Mouse (Mus musculus): ENCODE measurements around the gene Rab20. TPM values are rescaled to one million over a fixed set of nuclear protein-coding genes. Genes with fewer than 3 reads are reported as not detected.

Rab20 gene
- polyA plus RNA-seq, 1 experiment from 2014 or later: 3.1 TPM

GRCm38 (mm10) chr8:11465619-11466018 is 12.9 kb downstream of the Rab20 start:
- H3K9me3 ChIP-seq (replicated peaks): no peaks in the 10 kb centered on the region
- DNase-seq (no peak), ATAC-seq (ENCODE audit: low read depth) (no peak)
- H3K4me3 ChIP-seq (replicated peaks): no peak overlapping the region
- no peaks in the 10 kb centered on the region for H3K36me3 ChIP-seq
- no peak overlapping the region for H3K27ac ChIP-seq
- 69% methylated on average over 4 of the region's 4 CpGs for WGBS (ENCODE audit: insufficient replicate concordance)
- H3K4me2 ChIP-seq: no peak overlapping the region
- 0 out of 2 replicates have a peak, but pooled peaks cover 3% of the 10 kb centered on the region for H3K27me3 ChIP-seq
- H3K4me1 ChIP-seq (replicated peaks): peaks cover 14% of the 10 kb centered on the region; the same call in 1 of the 2 replicates
- no peak overlapping the region for H3K9ac ChIP-seq

- no peak overlapping the region for H3K4me2 ChIP-seq
- H3K27ac ChIP-seq: no peak overlapping the region
- no peak overlapping the region for H3K4me3 ChIP-seq (replicated peaks)
- H3K4me1 ChIP-seq (replicated peaks): peaks cover 14% of the 10 kb centered on the region; the same call in 1 of the 2 replicates
- ATAC-seq (ENCODE audit: low read depth) (no peak), DNase-seq (no peak)
- WGBS (ENCODE audit: insufficient replicate concordance): 36% methylated on average over 3 of the region's 3 CpGs
- no peaks in the 10 kb centered on the region for H3K36me3 ChIP-seq
- no peak overlapping the region for H3K9ac ChIP-seq
- no peaks in the 10 kb centered on the region for H3K9me3 ChIP-seq (replicated peaks)
- 0 out of 2 replicates have a peak, but pooled peaks cover 2% of the 10 kb centered on the region for H3K27me3 ChIP-seq
These were observed 13.9 kb downstream of the Rab20 start for GRCm38 (mm10) chr8:11464707-11464964.

GRCm38 (mm10) chr8:11463889-11464706 is 14.4 kb downstream of the Rab20 start:
- Histone ChIP-seq H3K4me2 (no peak overlapping the region), H3K4me3 (replicated peaks) (no peak overlapping the region), H3K27ac (no peak overlapping the region), H3K9me3 (replicated peaks) (no peaks in the 10 kb centered on the region), H3K4me1 (replicated peaks) (peaks cover 14% of the 10 kb centered on the region; the same call in 1 of the 2 replicates), H3K36me3 (no peaks in the 10 kb centered on the region), H3K27me3 (no peaks in the 10 kb centered on the region), H3K9ac (no peak overlapping the region)
- DNase-seq (no peak), ATAC-seq (ENCODE audit: low read depth) (0 out of 2 replicates have a peak, but pooled peaks have one; percentile 29)
- 28% methylated on average over 12 of the region's 12 CpGs for WGBS (ENCODE audit: insufficient replicate concordance)

GRCm38 (mm10) chr8:11463541-11463888 is 15.0 kb downstream of the Rab20 start:
- no peak overlapping the region for H3K4me3 ChIP-seq (replicated peaks)

GRCm38 (mm10) chr8:11462641-11463040 is 15.9 kb downstream of the Rab20 start:
- no peak overlapping the region for H3K9ac ChIP-seq
- H3K27ac ChIP-seq: no peak overlapping the region
- ATAC-seq (ENCODE audit: low read depth) (no peak), DNase-seq (no peak)
- H3K4me3 ChIP-seq (replicated peaks): no peak overlapping the region
- H3K4me2 ChIP-seq: no peak overlapping the region
- H3K4me1 ChIP-seq (replicated peaks): peaks cover 23% of the 10 kb centered on the region
- WGBS (ENCODE audit: insufficient replicate concordance): 64% methylated on average over 4 of the region's 4 CpGs
- H3K9me3 ChIP-seq (replicated peaks): no peaks in the 10 kb centered on the region
- H3K36me3 ChIP-seq: no peaks in the 10 kb centered on the region
- H3K27me3 ChIP-seq: no peaks in the 10 kb centered on the region

More at GRCm38 (mm10) chr8:11463541-11463888, 15.0 kb downstream of the Rab20 start:
- ATAC-seq (ENCODE audit: low read depth) (no peak), DNase-seq (no peak)
- no peak overlapping the region for H3K9ac ChIP-seq
- H3K4me2 ChIP-seq: no peak overlapping the region
- peaks cover 14% of the 10 kb centered on the region; the same call in 1 of the 2 replicates for H3K4me1 ChIP-seq (replicated peaks)
- 50% methylated on average over 2 of the region's 2 CpGs for WGBS (ENCODE audit: insufficient replicate concordance)
- no peaks in the 10 kb centered on the region for H3K9me3 ChIP-seq (replicated peaks)
- no peaks in the 10 kb centered on the region for H3K27me3 ChIP-seq
- no peaks in the 10 kb centered on the region for H3K36me3 ChIP-seq
- H3K27ac ChIP-seq: no peak overlapping the region

- Histone ChIP-seq H3K9ac (no peak overlapping the region), H3K4me3 (replicated peaks) (no peak overlapping the region), H3K27ac (no peak overlapping the region), H3K9me3 (replicated peaks) (no peaks in the 10 kb centered on the region), H3K36me3 (no peaks in the 10 kb centered on the region), H3K4me2 (no peak overlapping the region), H3K4me1 (replicated peaks) (peaks cover 27% of the 10 kb centered on the region), H3K27me3 (no peaks in the 10 kb centered on the region)
- no peak for DNase-seq
- no peak for ATAC-seq (ENCODE audit: low read depth)
- 50% methylated on average over 2 of the region's 2 CpGs for WGBS (ENCODE audit: insufficient replicate concordance)
These were observed 16.7 kb downstream of the Rab20 start for GRCm38 (mm10) chr8:11461847-11462246.

GRCm38 (mm10) chr8:11460934-11461333 is 17.6 kb downstream of the Rab20 start:
- Histone ChIP-seq H3K27me3 (no peaks in the 10 kb centered on the region), H3K4me3 (replicated peaks) (no peak overlapping the region), H3K9ac (no peak overlapping the region), H3K4me2 (no peak overlapping the region), H3K4me1 (replicated peaks) (peaks cover 27% of the 10 kb centered on the region), H3K27ac (no peak overlapping the region), H3K36me3 (no peaks in the 10 kb centered on the region), H3K9me3 (replicated peaks) (no peaks in the 10 kb centered on the region)
- WGBS (ENCODE audit: insufficient replicate concordance): 46% methylated on average over 2 of the region's 2 CpGs
- ATAC-seq (ENCODE audit: low read depth) (no peak), DNase-seq (no peak)

GRCm38 (mm10) chr8:11459016-11459415 is 19.5 kb downstream of the Rab20 start:
- 52% methylated on average over 5 of the region's 5 CpGs for WGBS (ENCODE audit: insufficient replicate concordance)
- Histone ChIP-seq H3K27ac (peak overlapping the region; percentile 40), H3K9me3 (replicated peaks) (no peaks in the 10 kb centered on the region), H3K4me2 (peak overlapping the region; percentile 13; the same call in 1 of the 2 replicates), H3K36me3 (no peaks in the 10 kb centered on the region), H3K9ac (no peak overlapping the region), H3K27me3 (no peaks in the 10 kb centered on the region), H3K4me1 (replicated peaks) (peaks cover 24% of the 10 kb centered on the region), H3K4me3 (replicated peaks) (no peak overlapping the region)
- DNase-seq (no peak), ATAC-seq (ENCODE audit: low read depth) (peak; percentile 41; the same call in 1 of the 2 replicates)

- peaks cover 24% of the 10 kb centered on the region for H3K4me1 ChIP-seq (replicated peaks)
- DNase-seq: no peak
- H3K4me2 ChIP-seq: peak overlapping the region; percentile 13
- 0 out of 2 replicates have a peak, but pooled peaks cover 4% of the 10 kb centered on the region for H3K27me3 ChIP-seq
- peak; percentile 68 for ATAC-seq (ENCODE audit: low read depth)
- peak overlapping the region; percentile 66 for H3K27ac ChIP-seq
- H3K9me3 ChIP-seq (replicated peaks): no peaks in the 10 kb centered on the region
- no peak overlapping the region for H3K9ac ChIP-seq
- H3K36me3 ChIP-seq: no peaks in the 10 kb centered on the region
- 24% methylated on average over 12 of the region's 12 CpGs for WGBS (ENCODE audit: insufficient replicate concordance)
- H3K4me3 ChIP-seq (replicated peaks): no peak overlapping the region
These were observed 20.3 kb downstream of the Rab20 start for GRCm38 (mm10) chr8:11457981-11458836.

GRCm38 (mm10) chr8:11457278-11457677 is 21.2 kb downstream of the Rab20 start:
- ATAC-seq (ENCODE audit: low read depth) (no peak), DNase-seq (no peak)
- H3K4me2 ChIP-seq: no peak overlapping the region
- H3K4me3 ChIP-seq (replicated peaks): no peak overlapping the region
- no peaks in the 10 kb centered on the region for H3K9me3 ChIP-seq (replicated peaks)
- no peak overlapping the region for H3K27ac ChIP-seq
- H3K4me1 ChIP-seq (replicated peaks): peaks cover 27% of the 10 kb centered on the region
- H3K27me3 ChIP-seq: 0 out of 2 replicates have a peak, but pooled peaks cover 4% of the 10 kb centered on the region
- H3K9ac ChIP-seq: no peak overlapping the region
- no peaks in the 10 kb centered on the region for H3K36me3 ChIP-seq
- 56% methylated on average over 3 of the region's 3 CpGs for WGBS (ENCODE audit: insufficient replicate concordance)

- Histone ChIP-seq H3K27ac (no peak overlapping the region), H3K4me3 (replicated peaks) (no peak overlapping the region), H3K4me1 (replicated peaks) (peaks cover 27% of the 10 kb centered on the region), H3K4me2 (no peak overlapping the region), H3K9me3 (replicated peaks) (no peaks in the 10 kb centered on the region), H3K36me3 (no peaks in the 10 kb centered on the region), H3K9ac (no peak overlapping the region), H3K27me3 (0 out of 2 replicates have a peak, but pooled peaks cover 9% of the 10 kb centered on the region)
- 63% methylated on average over 12 of the region's 12 CpGs for WGBS (ENCODE audit: insufficient replicate concordance)
- no peak for ATAC-seq (ENCODE audit: low read depth)
- DNase-seq: no peak
These were observed 24.3 kb downstream of the Rab20 start for GRCm38 (mm10) chr8:11454228-11454627.

All from liver, embryonic 13.5 days (tissue).